Mouse (Mus musculus) adrenal gland, postnatal 10 days (tissue): ENCODE measurements at regions not wholly inside any gene's neighbourhood (a gene's known extent, or its start where the extent isn't known, plus 50 kb on each side); places are given as distances from the start of the nearest gene placed in this dataset.

Experiments
- DNase-seq: peaks from one replicate; pipeline ENCODE4 v3.0.0; 2021; ENCODE audit warnings: mixed read lengths

DNA sequence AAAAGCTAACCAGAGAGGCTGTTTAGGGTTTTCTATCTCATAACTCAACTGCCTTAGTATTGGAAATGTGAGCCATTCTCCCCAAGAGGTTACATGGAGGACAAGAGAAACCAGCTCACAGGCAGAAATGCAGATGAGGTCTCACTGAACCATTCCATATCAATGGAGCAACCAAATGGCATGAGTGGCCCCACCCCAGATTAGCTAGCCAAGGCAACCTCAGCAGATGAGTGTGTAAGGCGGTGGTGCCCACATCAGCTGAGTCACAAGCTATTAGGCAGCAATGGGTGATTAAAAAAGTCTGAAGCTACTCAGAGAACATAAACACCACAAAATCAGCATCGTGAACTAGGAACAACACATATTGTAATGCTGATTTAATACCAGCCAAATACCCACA is 133.2 kb downstream of the Lpin1 start:
- no peak for DNase-seq

DNA sequence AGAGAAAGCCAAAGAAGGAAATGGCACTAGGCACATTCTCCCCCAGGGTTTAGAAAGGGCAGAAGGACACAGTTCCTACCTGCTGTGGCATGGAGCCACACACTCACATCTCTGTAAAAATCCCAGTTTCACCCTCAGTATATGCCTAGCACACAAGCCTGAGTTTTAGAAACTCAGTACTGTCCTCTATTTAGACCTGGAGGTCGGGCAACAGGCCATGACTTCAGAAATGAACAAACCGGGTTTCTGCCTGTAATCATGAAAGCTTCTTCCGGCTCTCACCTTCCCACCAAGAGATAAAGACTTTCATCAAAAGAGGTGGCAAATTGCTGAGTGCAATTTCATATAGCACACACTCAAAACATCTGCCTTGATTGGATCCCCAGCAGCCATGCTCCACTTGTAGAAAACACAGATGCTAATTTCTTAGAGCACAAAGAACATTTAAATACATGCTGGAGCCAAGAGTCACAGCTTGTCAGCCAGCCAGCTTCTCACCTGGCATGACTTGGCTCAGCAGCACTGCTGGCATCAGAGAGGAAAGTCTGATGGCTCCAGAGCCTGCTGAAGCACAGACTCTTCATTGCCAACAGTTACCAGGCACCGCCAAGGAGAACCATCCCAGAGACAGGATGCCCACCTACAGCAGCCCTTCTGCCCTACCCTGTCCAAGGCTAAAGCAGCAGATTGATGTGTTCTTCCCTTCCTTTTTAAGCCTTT is 136.2 kb downstream of the Lpin1 start:
- no peak for DNase-seq

DNA sequence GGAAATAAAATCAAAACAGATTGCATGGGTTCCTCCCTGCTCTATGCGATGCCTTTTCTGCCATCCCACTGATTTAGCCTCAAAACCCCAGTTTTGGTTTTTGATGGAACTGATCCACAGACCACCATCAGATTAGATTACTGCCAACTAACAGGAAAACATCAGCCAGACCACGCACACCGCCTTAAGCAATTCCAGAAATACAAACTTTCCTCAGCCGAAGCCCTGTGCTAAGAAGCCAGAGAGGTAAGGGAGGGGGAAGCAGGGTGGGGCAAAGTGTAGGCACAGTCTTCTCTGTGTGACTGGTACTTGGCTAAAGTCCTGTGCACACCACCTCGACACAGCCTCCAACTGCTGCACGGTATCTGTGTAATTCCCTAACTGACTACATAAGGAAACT is 153.3 kb downstream of the Lpin1 start:
- DNase-seq: no peak

DNA sequence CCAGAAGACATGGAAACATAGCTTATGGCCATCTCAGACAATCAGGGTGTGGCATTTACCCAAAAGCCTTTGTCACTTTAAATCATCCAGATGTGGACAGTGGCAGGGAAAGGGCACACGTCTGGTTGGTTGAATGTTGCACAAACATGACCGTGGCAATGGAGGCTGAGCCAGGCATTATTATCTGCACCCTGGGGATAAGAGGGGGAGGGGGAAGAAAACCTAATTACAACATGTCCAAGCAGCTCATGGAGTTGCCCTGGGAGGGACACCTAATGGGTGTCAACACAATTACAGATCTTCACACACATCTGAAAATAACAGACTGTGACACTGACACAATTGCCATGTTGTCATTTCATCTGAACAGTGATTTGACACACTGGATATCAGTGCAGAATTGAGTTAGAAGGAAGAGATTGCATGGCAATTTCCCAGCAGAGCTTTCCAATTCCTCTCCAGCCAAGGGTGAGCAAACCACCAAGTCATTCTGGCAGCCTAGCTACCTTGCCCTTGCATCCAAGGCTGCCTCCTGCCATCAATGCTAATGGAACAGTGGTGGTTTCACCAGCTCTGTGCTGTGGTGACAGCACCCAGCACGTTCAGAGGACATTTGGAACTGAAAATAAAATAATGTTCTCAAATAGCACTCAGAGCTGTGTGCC is 159.9 kb downstream of the Lpin1 start:
- peak; percentile 22 for DNase-seq

DNA sequence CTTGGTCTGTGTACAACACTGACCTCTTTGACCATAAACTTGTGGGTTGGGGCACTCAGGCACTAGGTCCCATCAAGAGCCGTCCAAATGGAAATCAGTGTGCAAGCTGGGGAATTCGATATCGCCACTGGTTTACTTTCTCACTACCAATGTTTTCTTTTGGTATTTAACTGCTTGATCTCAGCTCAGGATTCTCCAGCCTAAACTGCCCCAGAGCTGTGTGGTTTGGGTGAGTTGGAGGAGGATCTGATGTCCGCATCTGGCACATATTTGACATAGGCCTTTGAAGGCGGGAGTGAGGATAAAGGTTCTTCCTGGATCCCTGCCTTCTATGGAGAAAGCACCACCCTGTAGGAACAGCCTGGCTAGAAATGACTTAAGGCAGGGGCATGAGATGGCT is 172.0 kb downstream of the Lpin1 start:
- no peak for DNase-seq

DNA sequence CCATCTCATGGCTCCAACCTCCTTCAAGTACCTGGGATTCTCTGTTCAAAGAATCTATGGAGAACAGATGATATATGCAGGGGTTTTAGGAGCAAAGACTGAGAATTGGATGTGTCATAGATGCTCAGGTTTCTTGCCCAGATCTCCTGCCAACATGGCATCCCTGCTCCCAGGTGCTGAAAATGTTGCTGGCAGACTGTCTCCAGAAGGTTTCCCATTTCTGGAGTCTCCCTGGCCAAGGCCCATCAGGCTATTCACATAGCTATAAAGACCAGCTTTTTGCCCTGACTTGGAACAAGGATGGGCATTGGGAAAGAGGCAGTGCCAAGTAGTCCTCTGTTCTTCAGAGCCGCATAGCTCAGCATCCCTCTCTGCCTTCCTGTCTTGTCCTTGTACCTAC is 173.8 kb downstream of the Lpin1 start:
- DNase-seq: no peak

DNA sequence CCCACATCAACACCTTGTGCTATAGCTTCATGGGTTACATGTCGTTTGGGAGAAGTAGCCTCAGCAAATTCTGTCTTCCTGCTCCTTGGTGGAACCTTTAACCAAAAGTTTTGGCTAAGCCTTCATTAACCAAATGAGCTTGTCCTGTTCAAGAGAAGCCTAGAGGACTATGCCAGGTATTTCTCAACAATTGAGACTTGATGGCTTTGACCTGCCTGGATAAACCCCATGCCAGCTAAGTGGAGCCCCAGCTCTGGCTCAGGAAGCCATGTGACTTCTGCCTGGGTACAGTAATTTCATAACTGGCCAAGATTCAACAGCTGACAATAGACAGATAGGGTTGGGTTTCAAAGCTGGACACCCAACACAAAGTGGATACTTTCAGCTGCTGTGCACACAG is 174.5 kb downstream of the Lpin1 start:
- DNase-seq: no peak

DNA sequence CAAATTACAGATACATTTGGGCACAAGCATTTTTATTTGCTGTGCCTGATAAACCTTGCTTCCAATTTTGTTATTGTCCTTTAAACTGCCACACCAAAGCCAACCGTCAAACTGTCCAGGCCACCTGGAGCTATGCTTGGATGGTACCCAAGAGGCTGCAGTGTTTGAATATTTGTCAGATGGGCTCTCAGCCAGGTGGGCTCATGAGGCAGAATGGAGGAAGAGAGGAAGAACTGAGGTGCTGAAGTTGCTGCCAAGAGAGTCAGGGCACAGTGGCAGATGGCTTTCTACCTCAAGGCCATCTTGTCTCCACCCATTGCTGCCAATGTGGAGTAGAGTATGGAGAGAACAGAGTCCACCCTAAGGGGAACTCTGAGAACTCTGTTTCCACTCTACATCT is 176.0 kb downstream of the Lpin1 start:
- DNase-seq: no peak

DNA sequence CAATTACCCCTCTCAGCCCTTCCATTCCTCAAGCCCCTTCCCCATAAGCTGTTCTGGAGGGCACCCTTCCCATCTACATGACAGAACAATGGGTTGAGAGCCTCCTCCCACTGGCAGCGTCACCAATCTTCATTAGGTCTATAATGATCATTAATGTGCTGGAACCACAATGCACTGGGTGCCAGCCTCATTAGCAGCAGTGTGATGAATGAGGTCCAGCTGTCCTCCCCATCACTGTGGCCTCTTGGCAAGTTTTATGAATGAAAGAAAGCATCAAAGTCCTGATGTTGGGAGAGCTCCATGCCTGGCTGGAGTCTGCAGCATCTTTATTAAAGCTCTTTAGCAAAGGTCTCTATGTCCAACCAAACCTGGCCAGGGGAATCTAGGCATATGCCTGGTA is 176.5 kb downstream of the Lpin1 start:
- no peak for DNase-seq

DNA sequence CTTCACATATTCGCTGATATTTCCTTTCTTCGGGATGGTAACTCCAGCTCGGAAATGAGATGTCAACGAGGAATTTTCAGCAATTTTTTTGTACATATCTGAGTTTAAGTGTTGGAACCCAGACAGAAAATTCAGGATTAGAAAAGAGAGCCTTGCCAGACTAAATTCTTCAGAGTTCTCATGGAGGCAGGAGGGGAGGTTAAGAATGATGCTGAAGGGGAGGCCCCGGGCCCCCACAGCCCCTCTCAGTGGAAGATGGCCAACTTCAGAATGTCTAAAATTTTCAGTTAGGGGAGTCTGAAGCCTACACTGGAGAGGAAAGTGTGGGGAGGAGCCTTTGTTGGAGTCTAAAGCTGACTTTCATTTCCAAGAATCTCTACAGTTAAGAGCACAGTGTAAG is 184.8 kb downstream of the Lpin1 start:
- DNase-seq: no peak

DNA sequence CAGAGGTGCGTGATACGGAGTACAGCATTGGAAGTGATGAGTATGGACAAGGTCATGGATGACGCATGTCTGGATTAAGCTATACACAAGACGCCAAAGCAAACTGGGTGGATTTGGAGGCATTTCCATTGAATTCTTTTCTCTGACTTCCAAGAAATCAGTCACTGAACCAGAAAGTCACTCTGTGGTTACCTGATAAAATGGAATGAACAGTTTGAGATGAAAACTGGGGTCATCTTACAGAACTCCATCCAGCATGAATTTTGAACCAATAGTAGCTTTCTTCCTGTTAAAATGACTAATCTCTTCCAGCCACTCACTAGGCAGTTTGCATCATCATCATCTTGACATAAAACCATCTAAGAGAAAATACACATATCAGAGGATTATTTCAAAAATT is 186.2 kb downstream of the Lpin1 start:
- no peak for DNase-seq

DNA sequence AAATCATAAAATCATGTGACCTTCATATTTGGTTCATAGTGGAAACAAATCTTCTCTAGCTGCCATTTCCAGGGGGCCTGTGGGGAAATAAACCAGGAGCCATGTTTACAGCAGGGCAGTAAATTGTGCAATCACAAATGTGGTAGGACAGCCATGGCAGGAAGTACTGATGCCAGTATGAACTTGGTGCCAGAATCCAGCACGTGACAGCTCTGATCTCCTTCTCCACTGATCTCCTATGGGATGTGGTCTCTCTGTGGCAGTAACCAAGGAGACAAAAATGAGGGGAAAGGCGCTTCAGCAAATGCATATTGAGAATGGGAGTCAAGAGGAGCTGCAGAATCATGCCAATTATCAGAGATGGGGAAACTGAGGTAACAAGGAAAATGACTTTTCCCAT is 215.0 kb downstream of the Lpin1 start:
- DNase-seq: peak; percentile 17

DNA sequence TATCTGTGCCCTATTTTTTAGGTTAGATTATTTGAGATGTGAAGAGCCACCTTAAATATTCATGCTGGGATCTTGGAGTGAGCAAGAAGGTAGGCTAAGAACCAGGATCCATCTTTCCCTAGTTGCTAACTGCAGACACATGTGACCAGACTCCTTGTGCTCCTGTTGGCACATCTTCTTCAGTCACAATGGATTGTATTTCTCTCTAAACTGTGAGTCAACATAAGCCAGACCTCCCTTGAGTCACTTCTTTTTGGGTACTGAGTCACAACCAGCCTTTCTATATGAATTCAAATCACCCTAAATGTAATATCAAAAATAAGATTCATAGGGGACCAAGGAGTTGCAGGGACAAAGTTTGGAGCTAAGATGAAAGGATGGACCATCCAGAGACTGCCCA is 217.9 kb downstream of the Lpin1 start:
- DNase-seq: no peak

DNA sequence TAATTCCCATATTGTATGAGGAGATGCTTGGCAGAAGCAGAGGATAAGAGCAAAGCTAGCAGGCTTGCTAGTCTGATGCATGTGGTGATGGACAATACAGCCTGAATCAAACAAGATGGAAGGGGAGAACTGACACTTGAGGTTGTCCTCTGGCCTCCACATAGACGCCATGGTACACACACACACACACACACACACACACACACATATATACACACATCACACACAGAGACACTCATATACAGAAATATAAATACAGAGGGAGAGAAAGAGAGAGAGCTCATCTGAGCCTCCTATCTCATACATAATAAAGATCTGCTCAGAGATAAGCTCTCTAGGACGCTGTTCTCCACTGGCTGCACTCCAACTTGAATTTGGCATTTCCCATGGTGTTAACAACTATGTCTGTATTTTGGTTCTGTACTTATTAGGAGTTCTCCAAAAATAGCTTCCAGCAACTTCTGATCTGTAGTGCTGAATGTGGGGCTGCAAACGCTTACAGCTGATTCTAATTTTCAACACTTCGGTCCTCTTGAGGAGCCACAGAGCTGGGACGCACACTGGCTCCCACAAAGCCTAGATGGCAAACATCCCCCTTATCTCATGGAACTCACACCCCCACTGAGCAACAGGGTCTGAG is 219.0 kb downstream of the Lpin1 start:
- DNase-seq: peak; percentile 11

DNA sequence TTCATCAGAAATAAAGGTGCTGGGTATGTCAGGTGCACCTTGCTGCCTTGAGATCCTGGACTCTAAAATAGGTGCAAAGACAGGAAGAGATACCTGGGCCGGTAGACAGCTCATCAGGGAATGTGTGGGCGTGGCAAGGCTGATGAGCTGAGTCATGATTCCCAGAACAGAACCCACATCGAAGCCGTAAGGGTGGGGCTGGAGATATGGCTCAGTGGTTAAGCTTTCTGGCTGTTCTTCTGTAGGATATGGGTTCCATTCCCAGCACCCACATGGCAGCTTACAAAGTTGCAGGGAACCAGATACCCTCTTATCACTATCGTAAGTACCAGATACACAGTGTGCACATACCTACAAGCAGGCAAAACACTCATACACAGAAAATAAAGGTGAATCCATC is 219.6 kb downstream of the Lpin1 start:
- DNase-seq: no peak

DNA sequence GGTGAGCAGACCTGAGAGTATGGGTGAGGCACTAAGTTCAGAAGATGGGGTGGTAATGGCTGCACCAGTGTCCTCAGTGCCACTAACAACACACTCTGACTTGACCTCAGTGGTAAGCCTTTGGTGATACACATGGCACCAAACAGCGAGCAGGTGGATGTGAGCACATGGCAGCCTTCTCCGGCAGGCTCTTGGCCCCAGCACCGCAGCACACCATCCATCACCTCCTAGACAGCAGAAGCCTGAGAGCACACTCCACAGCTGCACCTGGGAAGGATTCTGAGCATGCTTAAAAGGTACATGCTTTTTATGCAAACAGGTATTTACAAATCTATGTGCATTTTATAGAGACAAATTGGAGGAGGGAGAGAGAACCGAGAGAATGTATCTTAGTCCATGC is 223.7 kb downstream of the Lpin1 start:
- DNase-seq: no peak

DNA sequence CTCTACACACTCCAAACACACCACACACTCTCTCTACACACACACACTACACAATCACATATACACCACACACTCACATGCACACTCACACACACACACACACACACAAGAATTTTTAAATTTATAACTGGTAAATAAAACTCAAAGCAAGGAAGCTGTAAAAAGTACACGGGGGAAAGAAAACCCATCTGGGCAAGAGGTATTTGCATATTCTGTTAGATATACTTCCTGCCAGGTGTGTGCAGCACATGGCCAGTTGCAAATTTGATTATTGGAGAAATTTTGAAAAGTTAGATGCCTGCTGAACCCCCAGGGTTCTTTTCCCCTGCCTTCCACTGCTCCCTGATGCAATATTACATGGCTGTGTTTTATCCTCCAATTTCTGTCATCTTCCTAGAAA is 226.4 kb downstream of the Lpin1 start:
- DNase-seq: no peak

DNA sequence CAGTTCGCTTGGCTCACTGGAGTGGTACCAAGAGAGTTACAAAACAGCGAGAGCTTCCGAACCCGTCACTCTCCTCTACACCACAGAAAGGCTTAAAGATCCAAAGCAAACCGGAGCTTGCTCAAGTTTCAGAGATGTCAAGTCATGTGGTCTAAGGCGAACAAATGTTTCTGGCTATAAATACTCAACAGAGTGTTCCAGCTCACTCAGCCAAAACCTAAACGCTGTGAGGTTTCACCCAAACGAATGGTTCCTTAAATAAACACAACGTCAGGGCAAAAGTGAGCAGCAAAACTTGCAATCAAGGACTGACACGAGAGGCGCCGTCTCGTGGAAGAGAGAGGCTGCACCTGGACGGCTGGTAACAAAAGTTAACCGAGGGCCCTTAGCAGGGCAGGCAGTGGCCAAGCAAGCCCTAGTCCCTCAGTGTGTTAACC is 227.2 kb downstream of the Lpin1 start:
- no peak for DNase-seq

DNA sequence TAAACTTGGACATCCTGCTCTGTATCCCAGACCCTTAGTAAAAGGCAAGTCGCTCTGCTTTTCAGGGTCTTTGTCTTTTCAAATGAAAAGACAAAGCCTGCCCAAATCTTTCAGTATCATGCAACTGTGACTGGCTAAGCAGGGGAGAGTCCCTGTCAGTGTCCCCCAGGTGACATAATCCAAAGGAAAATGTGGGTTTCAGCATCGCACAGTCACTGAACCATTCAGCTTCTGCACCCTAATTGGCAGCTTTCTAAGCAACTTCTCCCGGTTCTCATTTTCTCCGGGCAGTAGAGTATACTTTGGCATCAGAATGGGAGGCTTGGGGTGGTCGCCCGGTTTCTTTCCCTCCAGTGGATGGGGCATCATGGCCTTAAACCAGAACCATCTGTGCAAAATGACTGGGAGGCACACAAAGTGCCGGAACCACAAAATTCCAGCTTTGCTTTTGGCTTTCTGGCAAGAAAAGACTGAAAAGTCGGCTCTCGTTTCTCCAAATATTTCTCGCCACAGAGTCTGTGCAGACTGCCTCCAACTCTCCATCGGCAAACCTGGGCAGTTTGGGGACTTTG is 228.3 kb downstream of the Lpin1 start:
- DNase-seq: no peak

DNA sequence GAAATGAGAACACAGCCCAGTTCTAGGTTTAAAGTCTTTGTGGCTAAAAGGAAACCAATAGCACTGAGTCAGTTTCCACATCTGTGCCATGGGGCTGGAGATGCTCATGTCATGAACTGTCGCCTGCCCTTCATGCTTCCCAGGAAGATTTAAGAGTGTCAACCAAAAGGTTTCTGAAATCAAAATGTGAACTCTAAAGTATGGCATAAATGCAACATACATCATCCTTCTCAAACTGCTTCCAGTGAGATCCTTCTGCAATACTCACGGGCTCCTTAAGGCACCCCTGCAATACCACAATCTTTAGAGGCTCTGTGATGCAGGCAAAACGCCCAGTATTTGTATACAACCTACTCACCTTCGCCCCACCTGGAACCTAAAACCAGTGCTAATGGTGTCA is 229.7 kb downstream of the Lpin1 start:
- peak; percentile 6 for DNase-seq

DNA sequence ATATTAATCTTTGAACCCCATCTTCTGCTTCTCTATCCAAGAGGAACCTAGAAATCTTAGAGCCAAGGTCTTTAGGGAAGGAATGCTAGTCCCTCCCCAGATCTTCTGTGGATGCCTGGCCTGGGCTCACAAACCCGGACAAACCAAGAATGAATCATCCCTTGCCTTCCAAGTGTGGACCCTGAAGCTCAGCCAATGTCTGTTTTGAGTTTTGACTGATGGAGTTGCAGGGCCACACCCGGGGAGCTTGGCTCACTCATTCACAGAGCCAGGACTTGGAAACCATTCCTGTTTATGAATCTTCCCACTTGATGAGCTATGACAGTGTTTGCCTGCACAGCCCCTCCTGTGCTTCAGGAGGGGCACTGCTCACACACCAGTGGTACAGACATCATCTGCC is 230.4 kb downstream of the Lpin1 start:
- DNase-seq: no peak

DNA sequence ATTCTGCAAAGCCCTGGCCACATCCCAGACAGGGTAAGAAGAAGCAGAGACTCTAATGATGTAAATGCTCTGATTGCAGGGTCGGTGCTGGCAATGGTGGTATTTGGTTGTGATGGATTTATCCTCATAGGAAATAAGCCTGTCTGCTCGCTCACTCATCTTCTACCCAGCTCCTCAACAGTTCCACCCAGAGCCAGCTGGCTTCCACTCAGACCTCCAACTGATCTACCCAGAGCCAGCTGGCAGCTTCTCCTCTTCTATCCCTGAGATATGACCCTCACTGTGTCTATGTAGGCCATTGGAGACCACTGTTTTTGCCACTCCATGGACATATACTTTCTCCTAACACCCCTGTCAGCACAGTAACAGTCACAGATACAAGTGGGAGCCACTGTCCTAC is 231.4 kb downstream of the Lpin1 start:
- DNase-seq: no peak

DNA sequence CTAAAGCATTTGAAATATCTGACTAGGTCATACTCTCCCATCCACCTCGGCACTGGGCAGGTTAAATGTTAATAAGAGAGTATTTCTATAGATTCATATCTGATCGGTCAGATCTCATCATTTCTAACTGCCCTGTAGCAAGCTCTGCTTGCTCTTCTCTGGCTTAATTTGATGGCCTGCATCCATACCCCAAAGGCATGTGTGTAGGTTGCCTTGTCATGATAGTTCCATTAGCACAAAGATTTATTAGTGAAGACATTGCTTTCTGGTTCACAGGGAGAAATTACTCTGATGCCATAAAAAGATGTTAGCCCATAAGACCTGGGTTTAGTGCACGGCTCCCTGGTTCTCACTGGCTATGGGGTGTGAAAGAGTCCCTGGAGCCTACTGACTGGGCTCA is 232.3 kb downstream of the Lpin1 start:
- no peak for DNase-seq
